Mouse (Mus musculus) kidney, adult 2 months (tissue): ENCODE data around the gene Plcxd1.

Experiments
- CTCF ChIP-seq: fragments of 200-500 bp; conservative IDR thresholded peaks from 2 replicates; pipeline ENCODE4 v1.5.1; 2011; ENCODE audit warnings: low read depth, mild to moderate bottlenecking, control low read depth, low read length, moderate library complexity, mixed read lengths; ENCODE audit not compliant: insufficient read depth, insufficient read length
- POLR2A ChIP-seq: fragments of 200-500 bp; IDR thresholded peaks from one replicate; pipeline ENCODE4 v1.6.1; 2011; ENCODE audit warnings: low read depth, low read length, control low read depth

DNA sequence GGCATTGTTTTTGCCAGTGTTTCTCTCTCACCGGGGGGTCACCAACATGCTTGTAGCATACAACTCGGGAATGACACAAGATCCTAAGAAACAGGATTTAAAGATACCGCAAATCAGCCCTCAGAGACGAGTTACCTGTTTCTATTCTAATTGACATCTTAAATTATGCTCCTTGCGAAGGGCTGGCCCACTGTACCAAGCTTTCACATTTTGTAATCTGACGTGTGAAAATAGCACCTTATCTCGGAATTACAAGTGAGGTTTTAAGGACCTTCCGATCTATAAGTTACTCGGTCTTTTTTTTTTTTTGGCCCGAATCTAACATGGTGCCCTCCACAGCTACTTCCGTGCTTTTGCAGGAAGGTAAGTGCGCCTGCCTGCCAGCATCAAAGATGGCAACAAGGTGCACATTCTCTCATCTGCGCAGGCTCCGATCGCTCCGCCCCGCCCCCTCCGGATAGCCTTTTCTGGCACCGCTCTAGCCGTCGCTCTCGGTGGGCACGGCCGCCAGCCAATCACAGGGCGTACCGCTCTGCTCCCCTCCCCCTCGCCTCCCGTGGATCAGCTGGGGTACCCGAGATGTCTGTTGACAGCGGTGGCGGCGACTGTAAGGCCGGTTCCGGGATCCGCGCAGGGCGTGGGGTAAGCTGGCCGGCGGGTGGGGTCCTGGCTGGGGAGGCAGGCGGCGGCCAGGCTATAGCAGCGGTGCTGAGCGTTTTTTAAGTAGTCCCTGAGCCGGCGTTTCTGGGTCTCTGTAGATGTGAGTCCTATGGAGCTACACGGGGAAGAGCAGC lies 35.7 kb downstream of the Plcxd1 start, which contains the start of gene Chfr:
- TF ChIP-seq POLR2A, result peak; percentile 59
- TF ChIP-seq CTCF, result no peak
